Mouse (Mus musculus): ENCODE results near the gene Scgb2b7. TPM values are rescaled to one million over a fixed set of nuclear protein-coding genes. Genes with fewer than 3 reads are reported as not detected.
"Not testable (repeated sequence)": the region's sequence is repeated elsewhere in the genome, so short reads cannot be mapped to it uniquely, and the experiment has no call there.

The Scgb2b7 gene
- total RNA-seq (2022): not detected

GRCm38 (mm10) chr7:31705657-31706056 is at the start of gene Scgb2b7:
Scgb2b7 (minus strand) TSS chr7:31705757.
- DNase-seq (ENCODE audit: low spot score in 2 of 2): not testable (repeated sequence)

- not testable (repeated sequence) for DNase-seq (ENCODE audit: low spot score in 2 of 2)
These were observed 6.8 kb upstream of the Scgb2b7 start, which contains the start of gene Scgb1b7 for GRCm38 (mm10) chr7:31712365-31712764. Scgb1b7 (plus strand) TSS chr7:31712665.

Other genes starting within 250 kb of the Scgb2b7 start
- not detected for gene Scgb1b7, start 6.9 kb upstream of the Scgb2b7 start, total RNA-seq (2022)

All from layer of hippocampus, adult 8-10 months (tissue).